Mouse (Mus musculus) granulocyte monocyte progenitor cell, adult 5-6 weeks (primary cell): ENCODE measurements around the gene Adat1. TPM values are rescaled to one million over a fixed set of nuclear protein-coding genes. Genes with fewer than 3 reads are reported as not detected.
A peak's percentile ranks its signal among the peaks of the same experiment; 100 is the strongest.

ENCODE experiments used
- ATAC-seq: replicated peaks from 2 replicates; pipeline ENCODE4 v1.8.0; 2016; ENCODE audit warnings: mild to moderate bottlenecking, moderate TSS enrichment, inconsistent platforms; ENCODE audit not compliant: poor library complexity, severe bottlenecking
- total RNA-seq, 2 experiments: library from RNA; stranded (forward) in 1 of 2; stranded (reverse) in 1 of 2; fragments of 200-712, 200-1000 nt in 1 of 2; fragments of >200 nt in 1 of 2; fragmentation: Nextera tagmentation in 1 of 2; gene quantifications; 2 replicates each; pipeline ENCODE4 v1.2.3; 2014 to 2017

Gene Adat1
- total RNA-seq (2014; fragmentation: Nextera tagmentation), result 8.5 and 12.7 TPM in 2 replicates
- total RNA-seq (2017), result 5.7 and 6.1 TPM in 2 replicates

GRCm38 (mm10) chr8:111992013-111992702, at the start of gene Adat1:
TSS of gene Adat1 (minus strand) at chr8:111992302.
- ATAC-seq, result peak; percentile 96

GRCm38 (mm10) chr8:112037521-112037920, 45.4 kb upstream of the Adat1 start:
- no peak for ATAC-seq

- peak; percentile 95 for ATAC-seq
Observed at GRCm38 (mm10) chr8:112034603-112035002, 42.5 kb upstream of the Adat1 start.

- ATAC-seq, result no peak
Observed at GRCm38 (mm10) chr8:112033071-112033470, 41.0 kb upstream of the Adat1 start.

GRCm38 (mm10) chr8:112030663-112031062, 38.6 kb upstream of the Adat1 start:
- no peak for ATAC-seq

GRCm38 (mm10) chr8:112029455-112029854, 37.4 kb upstream of the Adat1 start:
- ATAC-seq, result no peak

- no peak for ATAC-seq
Observed at GRCm38 (mm10) chr8:112014936-112015335, 22.8 kb upstream of the Adat1 start, which contains the start of gene Gm6793. TSS of gene Gm6793 (minus strand) at chr8:112015036.

- ATAC-seq, result peak; percentile 69
Observed at GRCm38 (mm10) chr8:112011816-112012242, 19.7 kb upstream of the Adat1 start.

GRCm38 (mm10) chr8:112010997-112011815, 19.1 kb upstream of the Adat1 start, which contains the start of the genes Kars and Terf2ip:
TSS of gene Kars (minus strand) at chr8:112011323.
TSS of gene Terf2ip (plus strand) at chr8:112011398.
- peak; percentile 84 for ATAC-seq

- ATAC-seq, result no peak
Observed at GRCm38 (mm10) chr8:112009558-112009957, 17.5 kb upstream of the Adat1 start.

GRCm38 (mm10) chr8:112007669-112008068, 15.6 kb upstream of the Adat1 start:
- no peak for ATAC-seq

GRCm38 (mm10) chr8:112005601-112006000, 13.5 kb upstream of the Adat1 start:
- ATAC-seq, result no peak

- ATAC-seq, result no peak
Observed at GRCm38 (mm10) chr8:112004754-112005153, 12.7 kb upstream of the Adat1 start.

- no peak for ATAC-seq
Observed at GRCm38 (mm10) chr8:111992703-111993039, 569 bp upstream of the Adat1 start.

- no peak for ATAC-seq
Observed at GRCm38 (mm10) chr8:111991278-111991677, 824 bp downstream of the Adat1 start.

- peak; percentile 79 for ATAC-seq
Observed at GRCm38 (mm10) chr8:111989911-111990310, 2.2 kb downstream of the Adat1 start.

GRCm38 (mm10) chr8:111984511-111984910, 7.6 kb downstream of the Adat1 start:
- ATAC-seq, result no peak

GRCm38 (mm10) chr8:111982116-111982515, 10.0 kb downstream of the Adat1 start:
- ATAC-seq, result no peak

GRCm38 (mm10) chr8:111978147-111978546, 14.0 kb downstream of the Adat1 start:
- no peak for ATAC-seq

GRCm38 (mm10) chr8:111976326-111976725, 15.8 kb downstream of the Adat1 start:
- ATAC-seq, result no peak

- ATAC-seq, result no peak
Observed at GRCm38 (mm10) chr8:111975706-111976105, 16.4 kb downstream of the Adat1 start.
